In the genomic region with DNA sequence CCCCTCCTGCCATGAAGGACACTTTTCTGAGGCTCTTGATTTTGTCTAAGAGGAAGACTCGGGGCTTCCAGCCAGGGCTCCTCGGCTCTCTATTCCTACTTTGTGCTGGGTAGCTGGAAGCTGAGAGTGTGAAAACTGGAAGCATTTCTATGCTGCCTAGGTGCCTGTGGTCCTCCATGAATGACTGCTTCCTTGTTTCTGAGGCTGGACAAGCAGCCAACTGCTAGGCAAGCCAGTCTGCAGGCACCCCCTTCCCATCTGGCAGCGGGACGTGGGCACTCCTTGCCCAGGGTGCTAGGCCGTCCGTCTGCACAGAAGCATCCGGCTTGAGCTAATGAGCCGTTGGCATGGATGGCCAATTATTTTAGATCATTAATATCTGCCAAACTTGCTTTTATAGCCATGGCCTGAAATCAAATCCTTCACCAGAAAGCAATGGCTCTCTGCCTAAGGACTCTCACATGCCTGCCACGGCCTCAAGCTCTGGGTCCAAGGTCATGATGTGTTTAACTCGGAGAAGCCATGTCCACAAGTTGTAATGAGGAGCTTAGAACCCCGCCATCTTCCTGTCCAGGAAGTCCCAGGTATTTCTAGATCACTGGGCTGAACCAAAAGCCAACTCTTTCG, we compare ENCODE assay signal across 13 mouse cellular contexts.
DNase-seq lines count a peak whose midpoint lies in the region; ATAC-seq and TF ChIP-seq lines count a peak whose summit lies in the region.
"Had no signal": no experiment of that assay in that cellular context is flagged by ENCODE, and none has a peak within 500 bp of the region (broad histone marks: within the 10 kb centered on the region; RNA-seq: fewer than 3 reads in every experiment).

No protein-coding gene starts in this region.

- H3K9ac ChIP-seq in forebrain, embryonic 14.5 days (ENCODE audit: low read length), result no peak overlapping the region
- H3K9ac ChIP-seq in forebrain, embryonic 12.5 days, result no peak overlapping the region
- H3K9ac ChIP-seq in heart, embryonic 12.5 days, result no peak overlapping the region

- ATAC-seq in forebrain, embryonic 14.5 days, result peak; percentile 44; the same call in 1 of the 2 replicates
- no peak for ATAC-seq in forebrain, embryonic 12.5 days (ENCODE audit: low FRiP score)
- ATAC-seq in megakaryocyte progenitor cell, adult 5-6 weeks (replicated peaks; ENCODE audit: poor library complexity), result no peak
- ATAC-seq in heart, embryonic 12.5 days (ENCODE audit: insufficient number of reproducible peaks, low FRiP score), result no peak

- TF ChIP-seq CTCF in cerebellum, adult 2 months (IDR thresholded peaks at IDR 0.05; ENCODE audit: borderline replicate concordance, insufficient read depth, low read depth, low read length), result no peak

- WGBS in forebrain, embryonic 14.5 days, result 79% methylated on average over 12 of the region's 12 CpGs
- WGBS in forebrain, embryonic 12.5 days, result 91% methylated on average over 12 of the region's 12 CpGs
- 22% methylated on average over 12 of the region's 12 CpGs for WGBS in cerebellum, adult 2 months
- WGBS in heart, embryonic 12.5 days, result 86% methylated on average over 12 of the region's 12 CpGs

- no peaks in the 10 kb centered on the region for H3K4me1 ChIP-seq in forebrain, embryonic 14.5 days (ENCODE audit: control insufficient read depth, insufficient read depth, low read length)
- peaks cover 8% of the 10 kb centered on the region; the same call in 1 of the 2 replicates for H3K4me1 ChIP-seq in forebrain, embryonic 12.5 days
- H3K4me1 ChIP-seq in cerebellum, adult 2 months (ENCODE audit: control insufficient read depth, insufficient read depth, low read length), result peaks cover 11% of the 10 kb centered on the region
- peaks cover 3% of the 10 kb centered on the region for H3K4me1 ChIP-seq in heart, embryonic 12.5 days (replicated peaks)

- no peak overlapping the region for H3K4me3 ChIP-seq in forebrain, embryonic 14.5 days (ENCODE audit: low read depth, low read length)
- no peak overlapping the region for H3K4me3 ChIP-seq in forebrain, embryonic 12.5 days (replicated peaks)
- no peak overlapping the region for H3K4me3 ChIP-seq in cerebellum, adult 2 months (replicated peaks; ENCODE audit: insufficient read depth, low read depth, low read length)
- H3K4me3 ChIP-seq in heart, embryonic 12.5 days, result no peak overlapping the region

- H3K9me3 ChIP-seq in forebrain, embryonic 14.5 days (replicated peaks; ENCODE audit: control insufficient read depth, low read length), result 0 out of 2 replicates have a peak, but pooled peaks cover 5% of the 10 kb centered on the region
- no peaks in the 10 kb centered on the region for H3K9me3 ChIP-seq in forebrain, embryonic 12.5 days
- 0 out of 2 replicates have a peak, but pooled peaks cover 2% of the 10 kb centered on the region for H3K9me3 ChIP-seq in heart, embryonic 12.5 days (replicated peaks)
- H3K9me3 ChIP-seq: G1E had no signal

- TF ChIP-seq POLR2A in cerebellum, adult 2 months (IDR thresholded peaks at IDR 0.05; ENCODE audit: borderline replicate concordance, insufficient read depth, low read length), result no peak

- intact Hi-C loops in left cerebral cortex, postnatal 36 days (cut with DNase I), result no loop called here

- DNase-seq in forebrain, embryonic 14.5 days (ENCODE audit: low spot score), result peak; percentile 64
- peak; percentile 63 to 82 for DNase-seq in cerebellum, adult 2 months
- DNase-seq in layer of hippocampus, adult 18-20 months (ENCODE audit: low spot score in 2 of 2), result peak; percentile 65 to 74
- peak; percentile 24 to 28 for DNase-seq in left cerebral cortex, postnatal 36 days (ENCODE audit: low spot score in 2 of 2)
- DNase-seq in ovary, postnatal 10 days (ENCODE audit: low spot score), result no peak
- DNase-seq: adrenal gland, adult 8-10 months; embryo, embryonic 11 days; gastrocnemius, postnatal 10 days had no signal

- H3K27me3 ChIP-seq in forebrain, embryonic 14.5 days (replicated peaks; ENCODE audit: control insufficient read depth, insufficient read depth, low read length), result peaks cover 5% of the 10 kb centered on the region; the same call in 1 of the 2 replicates
- peaks cover 10% of the 10 kb centered on the region for H3K27me3 ChIP-seq in forebrain, embryonic 12.5 days
- H3K27me3 ChIP-seq in cerebellum, adult 2 months (ENCODE audit: control insufficient read depth, insufficient read depth, low read length), result no peaks in the 10 kb centered on the region
- peaks cover 7% of the 10 kb centered on the region; the same call in 1 of the 2 replicates for H3K27me3 ChIP-seq in heart, embryonic 12.5 days (replicated peaks)

- H3K4me2 ChIP-seq in forebrain, embryonic 14.5 days (ENCODE audit: low read length), result no peak overlapping the region
- no peak overlapping the region for H3K4me2 ChIP-seq in forebrain, embryonic 12.5 days
- H3K4me2 ChIP-seq in heart, embryonic 12.5 days, result no peak overlapping the region

- H3K27ac ChIP-seq in forebrain, embryonic 14.5 days (ENCODE audit: low read depth, low read length), result no peak overlapping the region
- no peak overlapping the region for H3K27ac ChIP-seq in forebrain, embryonic 12.5 days
- H3K27ac ChIP-seq in cerebellum, adult 2 months (ENCODE audit: insufficient read depth, low read length), result no peak overlapping the region
- no peak overlapping the region for H3K27ac ChIP-seq in heart, embryonic 12.5 days (ENCODE audit: poor library complexity, severe bottlenecking)
- H3K27ac ChIP-seq: macrophage had no signal

- H3K36me3 ChIP-seq in forebrain, embryonic 14.5 days (ENCODE audit: control insufficient read depth, insufficient read depth, low read length), result no peaks in the 10 kb centered on the region
- no peaks in the 10 kb centered on the region for H3K36me3 ChIP-seq in forebrain, embryonic 12.5 days (replicated peaks)
- H3K36me3 ChIP-seq in heart, embryonic 12.5 days, result no peaks in the 10 kb centered on the region
- H3K36me3 ChIP-seq: G1E had no signal
